Mouse (Mus musculus): Measurements from ENCODE around the gene Zfp990.
"Not testable (repeated sequence)": the region's sequence is repeated elsewhere in the genome, so short reads cannot be mapped to it uniquely, and the experiment has no call there.

Gene Zfp990

GRCm38 (mm10) chr4:145510459-145510858 lies at the start of gene Zfp990:
Gene Zfp990, plus strand, starts transcription at chr4:145510759.
- DNase-seq (ENCODE audit: low read depth, low spot score): not testable (repeated sequence)

DNA sequence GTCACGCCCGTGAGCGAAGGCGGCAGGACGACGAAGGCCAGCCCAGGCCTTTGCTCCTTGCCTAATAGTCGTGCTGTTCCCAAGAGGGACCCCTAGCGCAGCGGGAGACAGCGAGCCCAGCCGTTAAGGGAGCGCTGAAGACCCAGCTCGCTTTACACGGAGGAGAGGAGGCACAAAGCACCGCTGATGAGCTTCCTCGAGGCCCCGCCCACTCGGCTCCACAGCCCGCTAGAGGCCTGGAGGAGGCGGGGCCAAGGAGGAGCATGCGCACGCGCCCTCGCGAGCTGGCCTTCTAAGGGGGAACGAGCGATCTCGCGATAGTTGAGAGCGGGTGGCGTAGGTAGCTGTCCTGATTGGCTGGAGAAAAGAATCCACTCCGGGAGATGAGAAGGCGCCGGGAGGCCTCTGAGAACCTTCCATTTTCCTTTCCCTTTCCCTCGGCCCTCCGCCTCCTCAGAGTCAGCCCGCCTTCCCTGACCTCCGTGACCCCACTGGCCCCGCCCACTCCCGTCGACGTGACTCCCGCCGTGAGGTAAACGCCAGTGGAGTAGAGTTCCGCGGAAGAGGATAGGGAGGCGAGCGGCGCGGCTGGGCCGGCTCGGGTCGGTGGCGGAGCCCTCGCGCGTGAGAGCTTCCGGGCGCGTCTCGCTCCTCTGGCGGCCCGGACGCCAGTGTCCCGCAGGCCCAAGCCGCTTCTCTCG lies 46.9 kb upstream of the Zfp990 start:
- DNase-seq (ENCODE audit: low read depth, low spot score): not testable (repeated sequence)

- no peak for DNase-seq (ENCODE audit: low read depth, low spot score)
Observed at GRCm38 (mm10) chr4:145478128-145478527, 32.4 kb upstream of the Zfp990 start.

DNA sequence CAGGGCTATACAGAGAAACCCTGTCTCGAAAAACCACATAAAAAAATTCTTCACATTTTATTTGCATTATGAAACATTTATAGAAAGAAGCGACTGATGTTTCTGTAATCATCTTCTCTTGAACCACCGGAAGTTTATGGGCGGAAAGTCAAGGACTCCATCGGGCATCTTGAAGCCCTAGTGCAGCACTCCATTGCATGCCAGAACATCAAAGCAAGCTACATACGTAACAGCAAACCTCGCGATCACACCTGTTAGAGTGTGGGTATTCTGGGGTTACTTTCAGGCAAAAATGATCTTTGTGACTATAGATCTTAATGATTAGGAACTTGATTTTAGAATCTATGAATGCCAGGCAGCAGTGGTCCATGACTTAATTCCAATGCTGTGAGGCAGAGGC lies 29.9 kb upstream of the Zfp990 start:
- not testable (repeated sequence) for DNase-seq (ENCODE audit: low read depth, low spot score)

DNA sequence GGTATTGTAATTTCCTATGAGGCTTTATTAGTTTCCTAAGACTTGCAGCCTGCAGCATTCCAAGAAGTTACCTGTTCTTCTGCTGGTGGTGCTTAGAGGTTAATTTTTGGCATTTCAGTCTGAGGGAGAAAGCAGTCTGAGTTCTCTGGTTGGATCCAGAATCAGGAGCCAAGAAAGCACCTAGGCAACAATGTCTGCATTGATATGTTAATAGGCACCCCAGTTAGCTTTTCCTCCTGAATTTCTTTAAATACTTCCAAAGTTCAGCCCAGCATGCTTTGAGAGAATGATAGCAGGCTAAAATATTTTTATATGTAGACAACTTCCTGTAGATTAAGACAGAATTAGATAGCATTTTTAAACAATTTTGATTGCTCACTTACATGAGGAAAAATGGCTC lies 21.2 kb upstream of the Zfp990 start:
- DNase-seq (ENCODE audit: low read depth, low spot score): no peak

DNA sequence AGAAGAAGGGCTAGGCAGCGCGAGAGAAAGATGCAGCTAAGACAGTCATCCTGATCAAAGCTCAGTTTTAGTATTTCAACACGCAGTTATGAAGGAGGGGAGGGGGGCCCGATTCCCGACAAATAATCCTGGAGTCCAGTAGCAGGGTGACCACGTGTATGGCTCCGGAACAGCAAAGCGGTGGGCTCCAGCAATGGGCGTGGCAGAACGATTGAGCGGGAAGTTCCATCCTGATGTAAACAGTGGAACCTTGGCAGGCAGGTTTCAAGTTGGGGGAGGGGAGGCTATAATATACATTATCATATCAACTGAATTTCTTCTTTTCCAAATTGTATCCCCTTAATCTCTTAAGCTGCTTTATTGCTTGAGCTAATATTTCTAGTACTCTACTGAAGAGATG lies 18.4 kb upstream of the Zfp990 start:
- DNase-seq (ENCODE audit: low read depth, low spot score): no peak

DNA sequence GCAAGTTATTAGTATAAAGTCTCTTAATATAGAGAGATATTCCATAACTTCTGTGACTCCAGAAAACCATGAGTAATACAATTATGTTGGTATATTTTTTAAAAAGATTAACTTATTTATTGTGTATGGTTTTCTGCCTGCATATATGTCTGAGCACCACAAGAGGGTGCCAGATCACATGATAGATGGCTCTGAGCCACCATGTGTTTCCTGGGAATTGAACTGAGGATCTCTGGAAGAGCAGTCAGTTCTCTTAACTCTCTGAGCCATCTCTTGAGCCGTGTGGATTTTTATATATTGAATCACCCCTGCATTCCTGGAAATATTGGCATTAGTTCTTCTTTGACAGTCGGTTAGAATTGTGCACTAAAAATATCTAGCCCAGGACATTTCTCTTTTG lies 17.2 kb upstream of the Zfp990 start:
- not testable (repeated sequence) for DNase-seq (ENCODE audit: low read depth, low spot score)

DNA sequence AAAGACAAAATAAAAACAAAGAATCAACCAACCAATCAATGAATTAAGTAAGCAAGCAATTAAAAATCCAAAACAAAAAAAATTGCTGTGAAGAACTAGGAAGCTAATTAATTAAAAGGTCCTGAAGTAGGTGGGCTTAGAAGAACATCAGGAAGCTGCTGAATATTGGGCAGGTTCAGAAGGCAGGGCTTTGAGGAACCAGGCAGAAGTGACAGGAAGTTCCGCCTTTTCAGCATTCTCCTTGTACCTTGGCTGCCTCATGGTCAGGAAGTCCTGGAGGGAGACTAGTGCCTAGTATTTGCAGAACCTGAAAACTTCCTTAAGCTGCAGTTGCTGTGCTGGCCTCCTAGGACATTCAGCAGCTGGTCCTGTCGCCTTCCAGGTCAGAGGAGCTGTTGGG lies 4.1 kb downstream of the Zfp990 start:
- DNase-seq (ENCODE audit: low read depth, low spot score): not testable (repeated sequence)

GRCm38 (mm10) chr4:145515776-145516565 lies 5.4 kb downstream of the Zfp990 start:
- not testable (repeated sequence) for DNase-seq (ENCODE audit: low read depth, low spot score)

DNA sequence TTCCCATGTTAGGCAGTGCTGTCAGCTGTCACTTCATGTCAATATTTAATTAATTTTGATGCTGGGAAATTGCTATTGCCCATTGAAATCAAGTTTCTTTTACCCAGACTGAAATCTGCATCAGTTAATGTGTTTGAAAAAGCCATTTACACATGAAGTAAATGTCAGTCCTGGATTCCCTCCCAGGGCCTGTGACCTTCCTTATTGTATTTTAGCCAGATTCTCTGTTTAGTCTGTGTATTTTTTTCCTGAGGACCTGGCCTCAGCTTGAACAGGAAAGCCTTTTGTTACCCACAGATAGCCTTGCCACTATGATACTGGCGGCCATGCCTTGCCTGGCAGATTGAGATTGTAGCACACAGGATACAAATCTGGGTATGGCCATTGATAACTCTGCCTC lies 6.8 kb downstream of the Zfp990 start:
- not testable (repeated sequence) for DNase-seq (ENCODE audit: low read depth, low spot score)

DNA sequence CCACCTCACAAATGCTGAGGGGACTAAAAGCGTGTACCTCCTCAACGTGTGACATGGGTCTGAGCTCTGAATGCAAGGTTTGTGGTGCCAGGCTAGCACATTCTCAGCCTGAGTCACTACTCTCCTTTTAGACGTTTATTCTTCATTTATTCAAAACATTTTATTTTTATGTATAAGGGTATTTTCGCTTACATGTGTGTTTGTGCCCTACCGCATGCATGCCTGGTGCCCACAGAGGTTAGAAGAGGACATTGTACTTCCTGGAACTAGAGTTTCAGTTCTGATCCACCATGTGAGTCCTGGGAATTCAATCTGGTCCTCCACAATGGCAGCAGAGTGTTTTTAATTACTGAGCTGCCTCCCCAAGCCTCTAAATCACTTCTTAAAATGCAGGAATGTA lies 33.3 kb downstream of the Zfp990 start:
- not testable (repeated sequence) for DNase-seq (ENCODE audit: low read depth, low spot score)

GRCm38 (mm10) chr4:145545106-145545505 lies 34.5 kb downstream of the Zfp990 start:
- not testable (repeated sequence) for DNase-seq (ENCODE audit: low read depth, low spot score)

GRCm38 (mm10) chr4:145545734-145546349 lies 35.3 kb downstream of the Zfp990 start:
- DNase-seq (ENCODE audit: low read depth, low spot score): not testable (repeated sequence)

DNA sequence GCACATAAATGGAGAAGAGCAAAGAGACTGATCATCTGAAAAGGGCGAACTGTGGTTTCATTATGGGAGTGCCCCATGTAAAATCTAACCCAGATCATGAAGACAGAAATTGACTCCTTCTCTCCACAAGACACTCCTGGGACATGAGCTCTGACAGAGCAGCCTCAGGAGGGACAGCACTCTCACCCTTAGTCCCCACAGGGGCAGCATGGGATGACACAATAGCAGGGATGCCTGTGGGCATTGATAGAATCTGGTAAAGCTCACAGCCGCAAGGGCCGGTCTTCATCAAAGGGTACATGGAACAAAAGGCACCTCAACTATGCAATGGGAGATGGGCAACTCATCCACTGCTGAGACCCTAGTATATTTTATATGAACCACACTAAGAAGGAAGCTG lies 35.9 kb downstream of the Zfp990 start:
- DNase-seq (ENCODE audit: low read depth, low spot score): not testable (repeated sequence)

- no peak for DNase-seq (ENCODE audit: low read depth, low spot score)
Observed at GRCm38 (mm10) chr4:145556680-145557079, 46.1 kb downstream of the Zfp990 start.

GRCm38 (mm10) chr4:145559505-145560099 lies 49.0 kb downstream of the Zfp990 start:
- DNase-seq (ENCODE audit: low read depth, low spot score): no peak

- DNase-seq (ENCODE audit: low read depth, low spot score): no peak
Observed at GRCm38 (mm10) chr4:145564111-145564821, 53.7 kb downstream of the Zfp990 start.

- not testable (repeated sequence) for DNase-seq (ENCODE audit: low read depth, low spot score)
Observed at GRCm38 (mm10) chr4:145570461-145570860, 59.9 kb downstream of the Zfp990 start.

DNA sequence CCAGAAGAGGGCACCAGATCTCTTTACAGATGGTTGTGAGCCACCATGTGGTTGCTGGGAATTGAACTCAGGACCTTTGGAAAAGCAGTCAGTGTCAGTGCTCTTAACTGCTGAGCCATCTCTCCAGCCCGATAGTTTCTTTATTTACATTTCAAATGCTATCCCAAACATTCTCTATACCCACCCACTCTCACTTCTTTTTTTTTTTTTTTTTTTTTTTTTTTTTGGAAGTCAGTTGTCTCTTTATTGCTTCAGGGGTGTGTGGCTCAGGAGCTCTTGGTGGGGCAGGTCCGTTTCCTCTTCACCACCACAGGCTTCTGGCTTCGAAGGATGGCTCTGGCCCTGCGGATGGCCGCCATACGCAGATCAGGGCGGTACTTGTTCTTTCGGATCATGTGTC lies 66.1 kb downstream of the Zfp990 start:
- DNase-seq (ENCODE audit: low read depth, low spot score): not testable (repeated sequence)

DNA sequence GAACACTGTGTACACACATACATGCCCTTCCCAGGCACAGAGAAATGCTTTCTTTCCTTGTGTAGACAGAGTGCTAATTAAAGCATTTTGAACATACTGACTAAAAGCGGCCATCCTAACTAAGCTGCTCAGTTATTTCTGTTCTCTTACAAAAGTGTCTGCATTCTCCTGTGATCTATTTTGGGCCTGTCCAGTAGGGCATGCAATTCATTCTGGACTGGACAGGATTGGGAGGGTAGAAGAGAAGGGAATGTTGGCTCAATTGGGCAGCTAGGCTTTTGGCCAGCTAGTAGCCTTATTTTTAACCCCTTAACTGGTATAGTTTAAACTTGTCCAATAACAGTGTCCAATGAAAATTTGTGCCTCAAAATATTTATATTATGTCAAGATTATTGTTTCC lies 69.8 kb downstream of the Zfp990 start:
- DNase-seq (ENCODE audit: low read depth, low spot score): not testable (repeated sequence)

DNA sequence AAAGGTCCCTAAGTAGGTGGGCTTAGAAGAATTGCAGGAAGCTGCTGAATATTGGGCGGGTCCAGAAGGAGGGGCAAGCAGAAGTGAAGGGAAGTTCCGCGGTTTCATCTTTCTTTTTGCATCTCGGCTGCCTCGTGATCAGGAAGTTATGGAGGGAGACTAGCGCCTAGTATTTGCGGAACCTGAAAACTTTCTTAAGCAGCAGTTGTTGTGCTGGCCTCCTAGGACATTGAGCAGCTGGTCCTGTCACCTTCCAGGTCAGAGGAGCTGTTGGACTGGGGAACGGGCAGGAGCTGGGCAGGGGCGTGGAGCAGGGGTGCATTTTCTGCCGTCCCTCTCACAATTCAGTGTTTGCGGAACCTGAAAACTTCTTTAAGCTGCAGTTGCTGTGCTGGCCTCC lies 74.5 kb downstream of the Zfp990 start, which contains the start of gene Gm13212:
Gm13212 (plus strand) TSS at position 89 of the 400 bp plus-strand sequence.
- peak; percentile 48 for DNase-seq (ENCODE audit: low read depth, low spot score)

Measured in forelimb bud, embryonic 11.5 days (tissue).